Mouse (Mus musculus): Measurements from ENCODE around the gene Cct7. TPM values are rescaled to one million over a fixed set of nuclear protein-coding genes. Genes with fewer than 3 reads are reported as not detected.
A peak's percentile ranks its signal among the peaks of the same experiment; 100 is the strongest.

Gene Cct7
- polyA plus RNA-seq, 1 experiment: 207 TPM

GRCm38 (mm10) chr6:85504908-85505307 is 53.6 kb downstream of the Cct7 start:
- 79% methylated on average over 2 of the region's 2 CpGs for WGBS
- Histone ChIP-seq H3K4me1 (ENCODE audit: control insufficient read depth, insufficient read depth, low read length) (peaks cover 13% of the 10 kb centered on the region; the same call in 1 of the 2 replicates), H3K4me3 (replicated peaks; ENCODE audit: insufficient read depth, low read depth, low read length) (no peak overlapping the region), H3K27me3 (ENCODE audit: control insufficient read depth, insufficient read depth, low read length) (no peaks in the 10 kb centered on the region), H3K27ac (ENCODE audit: insufficient read depth, low read length) (no peak overlapping the region)
- no peak for DNase-seq
- TF ChIP-seq POLR2A (IDR thresholded peaks at IDR 0.05; ENCODE audit: borderline replicate concordance, insufficient read depth, low read length): no peak
- no peak for TF ChIP-seq CTCF (IDR thresholded peaks at IDR 0.05; ENCODE audit: borderline replicate concordance, insufficient read depth, low read depth, low read length)

GRCm38 (mm10) chr6:85508602-85509001 is 57.3 kb downstream of the Cct7 start:
- DNase-seq: no peak
- TF ChIP-seq CTCF (IDR thresholded peaks at IDR 0.05; ENCODE audit: borderline replicate concordance, insufficient read depth, low read depth, low read length): no peak
- TF ChIP-seq POLR2A (IDR thresholded peaks at IDR 0.05; ENCODE audit: borderline replicate concordance, insufficient read depth, low read length): no peak
- 50% methylated on average over 5 of the region's 5 CpGs for WGBS
- Histone ChIP-seq H3K4me3 (replicated peaks; ENCODE audit: insufficient read depth, low read depth, low read length) (no peak overlapping the region), H3K27ac (ENCODE audit: insufficient read depth, low read length) (no peak overlapping the region), H3K4me1 (ENCODE audit: control insufficient read depth, insufficient read depth, low read length) (no peaks in the 10 kb centered on the region; the same call in 1 of the 2 replicates), H3K27me3 (ENCODE audit: control insufficient read depth, insufficient read depth, low read length) (no peaks in the 10 kb centered on the region)

GRCm38 (mm10) chr6:85510476-85510875 is 59.2 kb downstream of the Cct7 start:
- DNase-seq: peak; percentile 79 to 83
- H3K4me1 ChIP-seq (ENCODE audit: control insufficient read depth, insufficient read depth, low read length): peaks cover 4% of the 10 kb centered on the region; the same call in 1 of the 2 replicates
- TF ChIP-seq POLR2A (IDR thresholded peaks at IDR 0.05; ENCODE audit: borderline replicate concordance, insufficient read depth, low read length) (no peak), CTCF (IDR thresholded peaks at IDR 0.05; ENCODE audit: borderline replicate concordance, insufficient read depth, low read depth, low read length) (peak; percentile 67; the same call in 1 of the 2 replicates)
- 5% methylated on average over 6 of the region's 6 CpGs for WGBS
- no peak overlapping the region for H3K4me3 ChIP-seq (replicated peaks; ENCODE audit: insufficient read depth, low read depth, low read length)
- no peak overlapping the region for H3K27ac ChIP-seq (ENCODE audit: insufficient read depth, low read length)
- no peaks in the 10 kb centered on the region for H3K27me3 ChIP-seq (ENCODE audit: control insufficient read depth, insufficient read depth, low read length)

- Histone ChIP-seq H3K27ac (ENCODE audit: insufficient read depth, low read length) (no peak overlapping the region), H3K4me1 (ENCODE audit: control insufficient read depth, insufficient read depth, low read length) (peaks cover 10% of the 10 kb centered on the region; the same call in 1 of the 2 replicates), H3K27me3 (ENCODE audit: control insufficient read depth, insufficient read depth, low read length) (no peaks in the 10 kb centered on the region), H3K4me3 (replicated peaks; ENCODE audit: insufficient read depth, low read depth, low read length) (peak overlapping the region; percentile 55)
- 26% methylated on average over 88 of the region's 88 CpGs for WGBS
- TF ChIP-seq CTCF (IDR thresholded peaks at IDR 0.05; ENCODE audit: borderline replicate concordance, insufficient read depth, low read depth, low read length): no peak
- no peak for TF ChIP-seq POLR2A (IDR thresholded peaks at IDR 0.05; ENCODE audit: borderline replicate concordance, insufficient read depth, low read length)
- DNase-seq: peak; percentile 34 to 60
These were observed 60.2 kb downstream of the Cct7 start for GRCm38 (mm10) chr6:85511286-85512055.

- Histone ChIP-seq H3K27ac (ENCODE audit: insufficient read depth, low read length) (no peak overlapping the region), H3K4me1 (ENCODE audit: control insufficient read depth, insufficient read depth, low read length) (peaks cover 15% of the 10 kb centered on the region; the same call in 1 of the 2 replicates), H3K27me3 (ENCODE audit: control insufficient read depth, insufficient read depth, low read length) (no peaks in the 10 kb centered on the region), H3K4me3 (replicated peaks; ENCODE audit: insufficient read depth, low read depth, low read length) (peak overlapping the region; percentile 55)
- TF ChIP-seq POLR2A (IDR thresholded peaks at IDR 0.05; ENCODE audit: borderline replicate concordance, insufficient read depth, low read length) (no peak), CTCF (IDR thresholded peaks at IDR 0.05; ENCODE audit: borderline replicate concordance, insufficient read depth, low read depth, low read length) (no peak)
- WGBS: 6% methylated on average over 36 of the region's 36 CpGs
- peak in 1 of 2 experiments; percentile 45 for DNase-seq
These were observed 60.7 kb downstream of the Cct7 start for GRCm38 (mm10) chr6:85512056-85512440.

- Histone ChIP-seq H3K27me3 (ENCODE audit: control insufficient read depth, insufficient read depth, low read length) (no peaks in the 10 kb centered on the region), H3K27ac (ENCODE audit: insufficient read depth, low read length) (peak overlapping the region; percentile 31; the same call in 1 of the 2 replicates), H3K4me3 (replicated peaks; ENCODE audit: insufficient read depth, low read depth, low read length) (peak overlapping the region; percentile 55), H3K4me1 (ENCODE audit: control insufficient read depth, insufficient read depth, low read length) (peaks cover 19% of the 10 kb centered on the region)
- peak in 1 of 2 experiments; percentile 59 for DNase-seq
- TF ChIP-seq CTCF (IDR thresholded peaks at IDR 0.05; ENCODE audit: borderline replicate concordance, insufficient read depth, low read depth, low read length) (no peak), POLR2A (IDR thresholded peaks at IDR 0.05; ENCODE audit: borderline replicate concordance, insufficient read depth, low read length) (no peak)
- WGBS: 2% methylated on average over 80 of the region's 90 CpGs
These were observed 61.5 kb downstream of the Cct7 start for GRCm38 (mm10) chr6:85512577-85513530.

GRCm38 (mm10) chr6:85513531-85513910 is 62.2 kb downstream of the Cct7 start, which contains the start of gene Egr4:
Gene Egr4, minus strand, starts transcription at chr6:85513589.
- TF ChIP-seq POLR2A (IDR thresholded peaks at IDR 0.05; ENCODE audit: borderline replicate concordance, insufficient read depth, low read length) (peak; percentile 65; the same call in 1 of the 2 replicates), CTCF (IDR thresholded peaks at IDR 0.05; ENCODE audit: borderline replicate concordance, insufficient read depth, low read depth, low read length) (no peak)
- WGBS: under 1% methylated on average over 38 of the region's 38 CpGs
- peak; percentile 91 to 95 for DNase-seq
- peaks cover 26% of the 10 kb centered on the region for H3K4me1 ChIP-seq (ENCODE audit: control insufficient read depth, insufficient read depth, low read length)
- no peaks in the 10 kb centered on the region for H3K27me3 ChIP-seq (ENCODE audit: control insufficient read depth, insufficient read depth, low read length)
- H3K27ac ChIP-seq (ENCODE audit: insufficient read depth, low read length): peak within 1 kb of the TSS; percentile 31; the same call in 1 of the 2 replicates
- peak within 1 kb of the TSS; percentile 55 for H3K4me3 ChIP-seq (replicated peaks; ENCODE audit: insufficient read depth, low read depth, low read length)

Data from cerebellum, adult 2 months (tissue).